Mouse (Mus musculus): Measurements from ENCODE around the gene Ap4s1.

DNA sequence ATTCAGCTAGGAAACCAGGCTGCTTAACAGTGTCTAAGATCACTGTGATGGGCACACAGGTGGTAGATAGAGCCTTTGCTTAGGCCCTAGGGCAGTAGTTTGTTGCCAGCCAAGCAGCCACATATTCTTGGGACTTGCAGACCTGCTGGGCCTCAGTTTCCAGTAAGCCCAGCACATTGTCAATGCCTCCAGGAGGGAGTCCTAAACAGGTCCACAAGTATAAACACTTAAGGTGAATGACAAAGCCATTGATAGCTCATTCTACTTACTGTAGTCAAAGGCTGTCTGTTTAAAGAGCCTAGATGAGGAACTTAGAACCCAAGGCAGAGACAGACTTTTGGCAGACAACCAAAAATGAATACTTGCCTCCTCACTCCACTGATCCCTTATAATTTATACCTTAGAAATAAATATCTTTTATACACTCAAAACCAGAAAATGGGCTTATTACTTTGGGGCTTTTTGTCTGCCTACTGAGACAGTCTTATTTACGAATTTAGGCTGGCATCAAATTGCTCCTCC is 34.8 kb upstream of the Ap4s1 start:
- TF ChIP-seq CTCF (IDR thresholded peaks at IDR 0.05; ENCODE audit: extremely low read depth, insufficient read length, insufficient replicate concordance, low read depth, low read length) (no peak), POLR2A (IDR thresholded peaks at IDR 0.05; ENCODE audit: low read depth, low read length) (no peak)

Data from small intestine, adult 2 months (tissue).